Mouse (Mus musculus) kidney, adult 2 months (tissue): ENCODE measurements at regions not wholly inside any gene's neighbourhood (a gene's known extent, or its start where the extent isn't known, plus 50 kb on each side); places are given as distances from the start of the nearest gene placed in this dataset.

Experiments used
- CTCF ChIP-seq: fragments of 200-500 bp; conservative IDR thresholded peaks from 2 replicates; pipeline ENCODE4 v1.5.1; 2011; ENCODE audit warnings: low read depth, mild to moderate bottlenecking, control low read depth, low read length, moderate library complexity, mixed read lengths; ENCODE audit not compliant: insufficient read depth, insufficient read length
- POLR2A ChIP-seq: fragments of 200-500 bp; IDR thresholded peaks from one replicate; pipeline ENCODE4 v1.6.1; 2011; ENCODE audit warnings: low read depth, low read length, control low read depth

DNA sequence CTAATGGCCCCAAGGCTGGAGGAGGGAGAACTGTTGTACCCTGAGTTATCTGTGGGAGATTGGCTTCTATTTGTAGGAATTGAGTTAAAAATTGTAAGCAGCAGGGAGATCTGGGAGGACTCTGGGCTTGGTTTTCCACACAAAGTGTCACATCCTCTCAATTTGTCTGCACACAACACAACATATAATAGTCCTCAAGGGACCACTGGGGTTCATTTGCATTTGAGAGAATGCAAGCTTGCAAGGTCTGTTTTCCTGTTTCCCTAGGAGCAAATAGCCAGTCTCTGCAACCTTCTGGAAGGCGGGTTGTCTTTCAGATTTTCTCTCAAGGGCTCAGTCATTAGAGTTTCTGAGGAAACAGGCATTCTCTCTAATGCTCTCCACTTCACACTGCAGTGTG is 79.8 kb upstream of the Pld5 start:
- TF ChIP-seq POLR2A: no peak
- TF ChIP-seq CTCF: no peak
